Mouse (Mus musculus): ENCODE measurements at regions not wholly inside any gene's neighbourhood (a gene's known extent, or its start where the extent isn't known, plus 50 kb on each side); places are given as distances from the start of the nearest gene placed in this dataset.

DNA sequence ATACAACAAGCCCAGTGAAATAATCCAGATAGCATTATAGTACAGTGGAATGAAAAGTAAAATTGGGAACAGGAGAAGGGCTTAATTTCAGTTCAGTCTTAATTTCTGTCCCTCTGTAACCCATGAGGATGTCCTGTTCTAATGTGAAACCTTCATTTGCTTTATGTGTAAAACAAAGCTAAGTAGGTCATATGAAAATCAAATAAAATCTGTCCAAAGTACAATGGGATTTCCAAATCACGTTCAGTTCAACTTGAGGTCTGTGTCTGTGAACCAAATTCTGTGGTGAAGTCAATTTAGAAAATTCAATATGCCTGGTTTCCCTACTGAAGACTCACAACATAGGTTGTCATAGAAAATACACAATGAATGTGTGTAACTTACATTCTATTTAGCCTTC is 74.4 kb upstream of the Dab2 start:
- TF ChIP-seq CTCF (IDR thresholded peaks at IDR 0.05; ENCODE audit: extremely low read depth, insufficient read depth, low read length) (no peak), POLR2A (IDR thresholded peaks at IDR 0.05; ENCODE audit: extremely low read depth, insufficient read depth, low read length) (no peak)
